Mouse (Mus musculus) 3134 (cell line): ENCODE measurements at regions not wholly inside any gene's neighbourhood (a gene's known extent, or its start where the extent isn't known, plus 50 kb on each side); places are given as distances from the start of the nearest gene placed in this dataset.

Experiments
- DNase-seq: peaks from one replicate; pipeline ENCODE4 v3.0.0-alpha.2; 2011; ENCODE audit warnings: low spot score; ENCODE audit not compliant: insufficient read length; ENCODE audit errors: extremely low read depth

DNA sequence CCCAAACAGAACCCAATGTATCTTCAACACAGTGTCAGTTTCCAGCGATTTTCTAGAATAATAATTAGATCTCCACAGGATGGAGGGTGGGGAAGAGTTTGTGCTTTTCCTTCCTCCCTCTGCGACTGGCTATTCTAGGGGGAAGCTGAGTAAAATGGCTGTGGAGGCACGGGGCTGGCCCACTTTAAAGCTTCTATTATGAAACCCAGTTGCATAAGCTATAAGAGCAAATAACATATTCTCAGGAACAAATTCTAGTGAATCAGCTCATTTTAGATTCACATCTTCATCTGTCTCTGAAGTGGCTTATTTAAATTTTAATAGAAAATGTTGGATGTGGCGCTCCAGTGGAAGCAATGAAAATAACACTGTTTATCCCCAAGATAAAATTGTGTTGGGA lies 102.6 kb upstream of the Cpeb2 start:
- no peak for DNase-seq

DNA sequence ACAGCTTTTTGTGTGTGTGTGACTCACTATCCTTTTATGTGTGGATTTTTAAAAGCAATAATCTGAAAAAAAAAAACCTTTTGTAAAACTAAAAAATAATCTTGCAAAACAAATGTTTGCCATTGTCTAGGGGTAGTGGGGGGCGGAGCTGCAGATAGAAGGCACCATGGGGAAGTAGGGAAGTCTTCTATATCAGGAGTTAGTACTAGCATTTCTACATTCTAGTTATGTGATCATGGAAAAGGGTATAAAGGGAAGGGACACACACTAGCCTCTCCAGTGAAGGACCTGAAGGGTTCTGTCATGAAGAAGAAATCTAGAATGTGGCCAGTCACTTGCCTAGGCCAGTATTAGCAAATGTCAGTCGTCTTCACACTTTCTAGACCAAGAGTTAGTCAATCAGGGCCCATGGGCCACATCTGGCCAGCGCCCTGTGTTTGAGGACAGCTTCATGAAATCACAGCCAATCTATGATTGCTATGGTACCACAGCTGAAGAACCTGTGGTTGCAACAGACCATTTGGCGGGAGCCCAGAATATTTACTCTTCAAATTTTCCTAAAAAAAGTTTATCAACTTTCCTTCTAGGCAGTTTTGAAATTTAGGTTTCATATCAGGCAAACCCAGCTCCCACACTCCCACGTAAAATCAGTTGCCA lies 101.9 kb upstream of the Cpeb2 start:
- no peak for DNase-seq

DNA sequence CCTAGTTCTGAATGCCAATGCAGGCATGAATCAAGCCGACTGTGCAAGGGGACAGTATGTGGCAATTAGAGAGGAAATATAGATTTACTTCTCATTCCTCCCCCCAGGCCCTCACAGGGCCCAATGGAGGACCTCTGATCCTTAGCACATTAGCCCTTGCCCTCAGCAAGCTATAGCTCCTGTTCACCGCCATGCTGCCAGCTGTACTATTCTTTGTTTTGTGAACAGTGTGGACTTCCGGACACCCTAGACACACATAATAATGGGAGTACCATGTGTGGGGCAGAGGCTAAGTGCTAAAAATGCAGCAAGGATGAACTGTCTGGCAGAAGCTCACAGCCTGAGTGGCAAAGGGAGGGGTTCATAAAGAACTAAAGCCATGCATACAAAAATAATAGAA lies 99.3 kb upstream of the Cpeb2 start:
- no peak for DNase-seq

DNA sequence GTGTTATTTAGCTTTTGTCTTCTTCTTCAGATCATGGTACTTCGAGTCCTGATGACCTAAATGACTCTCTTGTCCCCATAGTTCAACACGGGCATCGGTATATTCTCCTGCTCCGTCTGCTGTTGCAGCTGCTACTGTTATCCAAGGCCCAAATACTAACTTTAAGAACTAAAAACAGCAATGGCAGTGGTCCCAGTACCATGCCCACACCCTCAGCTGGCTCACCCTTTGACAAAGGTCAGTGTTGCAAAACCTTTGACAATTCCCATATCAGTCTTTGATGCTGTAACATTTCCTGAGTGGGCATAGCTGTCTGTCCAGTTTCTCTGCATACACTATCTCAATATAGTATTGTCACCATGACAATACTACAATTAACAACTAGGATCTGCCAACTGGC lies 96.8 kb upstream of the Cpeb2 start:
- no peak for DNase-seq

DNA sequence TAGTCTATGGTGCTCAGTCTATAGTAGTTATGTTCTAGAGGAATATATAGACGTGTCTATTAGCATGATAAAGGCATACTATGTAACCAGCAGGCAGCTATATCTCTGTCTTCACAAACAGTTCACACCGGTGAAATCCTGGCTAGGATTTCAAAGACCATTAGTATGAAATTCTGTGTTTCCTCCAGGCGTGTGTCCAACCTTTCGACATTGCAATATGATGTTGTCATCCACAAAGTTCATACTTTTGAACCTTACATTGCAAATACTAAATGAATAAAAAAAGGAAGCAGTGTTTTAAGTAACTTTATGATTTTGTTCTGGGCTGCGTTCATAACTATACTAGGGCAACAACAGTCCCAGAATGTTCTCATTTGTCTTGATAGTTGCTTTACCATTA lies 95.2 kb upstream of the Cpeb2 start:
- no peak for DNase-seq

DNA sequence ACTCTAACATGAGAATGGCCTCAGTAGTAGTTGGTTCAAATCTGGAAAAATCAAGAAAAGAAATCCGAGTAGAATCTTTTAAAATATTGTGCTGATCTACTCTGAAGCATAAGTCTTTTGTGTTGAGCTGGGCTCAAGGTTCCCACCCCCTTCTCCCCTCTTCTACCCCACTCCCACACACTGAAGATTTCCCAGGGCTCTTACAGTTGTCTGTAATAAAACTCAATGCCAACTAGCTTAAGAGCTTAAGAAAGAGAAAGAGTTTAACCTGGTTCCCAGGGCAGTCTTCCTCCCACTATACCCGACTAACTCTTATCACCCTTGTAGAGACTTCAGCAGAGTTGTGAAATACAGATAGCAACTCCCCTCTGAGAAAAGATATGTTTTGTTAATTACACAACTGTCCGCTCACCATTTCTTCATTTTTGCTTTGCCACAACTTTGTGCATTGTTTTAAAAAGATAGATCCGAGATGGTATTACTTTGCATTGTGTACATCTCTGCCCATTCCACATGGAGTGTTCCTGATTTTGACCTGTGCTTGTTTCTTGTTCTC lies 94.0 kb upstream of the Cpeb2 start:
- no peak for DNase-seq

DNA sequence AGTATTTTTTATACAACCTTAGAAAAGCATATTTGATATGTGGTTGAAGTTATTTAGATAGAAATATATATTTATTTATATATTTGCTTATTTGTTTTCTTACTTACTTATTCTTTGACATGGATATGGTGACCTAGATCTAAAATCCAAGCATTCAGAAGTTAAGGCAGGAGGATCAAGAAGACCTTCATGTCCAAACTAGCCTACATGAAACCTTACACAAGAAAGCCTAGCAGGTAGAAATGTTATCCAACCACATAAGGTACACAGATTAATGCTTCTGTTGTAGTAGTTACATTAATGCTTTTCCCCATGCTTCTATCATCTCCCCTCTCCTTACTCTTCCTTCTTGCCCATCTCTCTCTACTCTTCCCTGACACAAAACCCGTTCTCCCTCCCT lies 93.2 kb upstream of the Cpeb2 start:
- no peak for DNase-seq

DNA sequence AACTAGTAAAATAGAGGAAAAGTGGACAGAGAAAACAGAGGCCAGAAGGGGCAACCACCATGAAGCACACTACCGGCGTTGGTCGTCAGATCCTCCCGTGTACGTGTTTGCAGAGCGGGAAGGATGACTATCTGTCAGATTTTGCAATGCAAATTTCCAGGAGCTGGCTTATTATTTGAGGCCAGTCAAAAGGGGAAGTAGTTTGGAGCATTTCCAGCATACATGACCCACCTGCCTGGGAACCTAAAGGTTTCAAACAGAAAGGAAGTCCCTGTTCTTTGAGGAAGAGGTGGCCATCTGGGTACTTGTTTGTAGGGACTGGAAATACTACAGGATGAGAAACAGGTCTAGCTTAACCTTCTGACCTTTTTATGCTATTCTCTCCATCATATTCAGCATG lies 87.0 kb upstream of the Cpeb2 start:
- DNase-seq: no peak

DNA sequence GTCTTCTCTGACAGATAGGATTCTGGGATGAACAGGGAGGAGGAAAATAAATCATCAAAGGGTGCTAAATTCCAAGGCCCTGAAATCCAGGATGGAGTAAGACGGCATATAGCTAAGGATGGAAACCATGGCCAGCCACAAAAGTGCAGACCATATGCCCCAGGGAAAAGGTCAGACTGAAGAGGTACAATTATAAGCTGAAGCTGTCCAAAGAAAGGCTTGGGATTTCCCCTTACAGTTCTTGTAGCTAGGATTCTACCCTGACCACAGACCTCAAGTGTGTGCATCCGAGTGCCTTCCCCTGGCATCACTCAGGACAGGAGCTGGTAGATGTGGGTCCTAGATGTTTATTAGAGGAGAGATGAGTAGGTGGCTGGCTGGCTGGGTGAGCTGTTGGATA lies 86.0 kb upstream of the Cpeb2 start:
- DNase-seq: no peak

DNA sequence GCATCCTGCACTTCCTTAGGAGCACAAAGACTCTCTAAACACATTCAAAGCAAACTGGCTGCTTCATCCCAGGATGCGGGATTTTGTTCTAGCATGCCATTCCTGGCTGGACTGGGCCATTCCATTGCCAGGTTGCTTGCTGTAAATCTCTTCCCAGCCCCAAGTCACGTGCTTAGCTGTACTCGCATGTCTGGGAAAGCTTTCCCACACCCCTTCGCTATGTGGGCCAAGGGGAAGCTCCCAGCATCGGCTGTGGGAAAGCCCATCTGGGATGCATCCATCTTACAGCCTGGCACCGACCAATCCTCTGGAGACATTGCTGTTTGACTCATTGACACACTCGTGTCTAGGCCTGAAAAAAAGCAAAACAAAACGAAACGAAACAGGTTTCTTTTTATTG lies 84.5 kb upstream of the Cpeb2 start:
- DNase-seq: peak; percentile 20

DNA sequence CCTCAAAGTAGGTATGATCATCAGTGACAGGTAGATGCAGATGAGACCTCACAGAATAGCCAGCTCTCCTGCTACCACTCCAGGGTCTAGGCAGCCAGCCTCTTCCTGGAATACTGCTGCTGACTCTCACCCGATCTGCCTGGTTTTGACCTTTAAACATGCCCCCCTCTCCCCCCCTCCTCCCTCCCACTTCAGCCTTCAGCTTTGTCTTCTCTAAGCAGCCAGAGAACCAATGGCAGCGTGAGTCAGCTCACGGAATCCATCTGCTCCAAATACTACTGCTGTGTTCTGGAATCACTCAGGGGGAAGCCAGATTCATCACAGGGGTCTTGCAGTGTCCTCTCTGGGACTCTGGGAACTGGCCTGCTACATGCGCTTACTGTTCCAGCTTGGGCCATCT lies 83.4 kb upstream of the Cpeb2 start:
- DNase-seq: no peak

DNA sequence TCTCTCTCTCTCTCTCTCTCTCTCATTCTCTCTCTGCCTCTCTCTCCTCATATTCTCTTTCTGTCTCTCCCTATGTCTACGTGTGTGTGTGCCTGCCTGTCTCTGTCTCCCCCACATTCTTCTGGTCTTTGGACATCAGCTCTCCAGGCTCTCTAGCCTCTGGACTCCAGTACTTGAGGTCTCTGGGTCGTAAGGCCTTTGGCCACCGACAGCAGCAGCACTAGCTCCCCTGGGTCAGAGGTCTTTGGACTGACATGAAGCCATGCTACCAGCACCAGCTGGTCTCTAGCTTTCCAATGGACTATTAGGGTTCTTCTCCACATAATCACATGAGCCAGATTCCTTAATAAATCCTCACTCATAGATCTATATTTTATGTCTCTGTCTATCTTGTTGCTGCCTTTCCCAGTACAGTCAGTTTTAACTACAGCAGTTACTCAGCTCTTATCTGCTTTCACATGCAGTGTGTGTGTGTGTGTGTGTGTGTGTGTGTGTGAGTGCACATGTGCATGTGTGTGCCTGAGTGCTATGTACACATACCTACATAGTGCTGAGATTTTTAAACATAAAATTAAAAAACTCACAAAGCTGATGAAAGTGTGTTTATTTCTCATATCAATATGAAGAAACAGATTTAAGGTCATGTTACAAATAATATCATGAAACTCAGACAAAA lies 81.7 kb upstream of the Cpeb2 start:
- DNase-seq: no peak

DNA sequence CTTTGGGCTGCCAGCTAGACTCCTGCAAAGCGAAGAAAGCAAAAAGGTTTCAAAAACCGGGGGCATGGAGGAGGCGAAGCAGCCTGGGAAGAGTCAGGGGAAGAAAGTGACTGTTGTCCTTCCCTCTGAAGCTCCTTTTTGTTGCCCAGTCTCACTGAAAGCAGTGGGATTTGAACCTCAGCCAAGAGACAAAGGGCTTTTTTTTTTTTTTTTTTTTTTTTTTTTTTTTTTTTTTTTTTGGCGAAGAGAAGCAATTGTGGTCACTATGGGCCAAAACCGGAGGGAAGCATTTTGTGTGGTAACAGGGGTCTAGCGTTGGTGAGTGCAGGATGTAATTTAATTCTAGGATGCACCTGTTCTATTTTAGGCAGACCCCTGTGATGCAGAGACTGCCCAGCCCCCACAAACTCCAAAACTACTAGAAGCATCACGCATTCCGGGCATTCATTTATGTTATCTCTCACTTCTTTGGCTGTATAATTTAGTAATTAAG lies 80.8 kb upstream of the Cpeb2 start:
- no peak for DNase-seq

DNA sequence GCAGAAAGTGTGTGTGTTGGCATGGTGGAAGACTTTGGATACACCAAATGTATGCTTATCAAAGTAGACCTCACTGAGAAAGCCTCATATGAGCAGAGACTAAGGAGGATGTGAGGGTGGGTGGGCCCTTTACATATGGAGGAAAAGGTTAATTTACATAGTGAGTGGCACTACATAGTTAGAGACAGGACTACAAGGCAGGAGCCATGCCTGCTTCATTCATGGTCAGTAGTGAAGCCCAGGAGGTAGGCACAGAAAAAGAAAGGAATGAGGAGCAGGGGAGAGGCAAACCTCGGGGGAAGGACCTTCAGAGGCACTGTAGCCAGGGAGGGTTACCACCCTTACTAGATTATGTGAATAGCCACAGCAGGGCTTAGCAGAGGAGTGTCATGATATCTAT lies 80.1 kb upstream of the Cpeb2 start:
- no peak for DNase-seq

DNA sequence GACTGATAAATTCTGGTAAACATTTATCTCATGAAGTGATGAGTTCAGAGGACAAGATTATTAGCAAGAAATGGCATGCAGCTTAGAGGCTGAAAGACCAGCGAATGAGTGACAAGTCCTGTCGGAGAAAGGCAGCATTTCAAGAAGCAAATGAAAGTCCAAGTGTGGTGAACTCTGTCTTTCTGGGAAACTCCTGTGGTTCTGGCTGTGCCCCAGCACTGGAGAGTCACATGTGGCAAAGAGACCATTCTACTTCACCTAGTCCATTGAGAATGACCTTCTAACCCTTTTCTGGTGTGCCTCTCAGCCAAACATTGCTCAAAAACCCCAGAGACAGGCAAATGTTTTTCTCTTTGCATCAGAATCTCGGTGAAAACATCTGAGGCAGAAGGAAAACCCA lies 76.2 kb upstream of the Cpeb2 start:
- DNase-seq: no peak

DNA sequence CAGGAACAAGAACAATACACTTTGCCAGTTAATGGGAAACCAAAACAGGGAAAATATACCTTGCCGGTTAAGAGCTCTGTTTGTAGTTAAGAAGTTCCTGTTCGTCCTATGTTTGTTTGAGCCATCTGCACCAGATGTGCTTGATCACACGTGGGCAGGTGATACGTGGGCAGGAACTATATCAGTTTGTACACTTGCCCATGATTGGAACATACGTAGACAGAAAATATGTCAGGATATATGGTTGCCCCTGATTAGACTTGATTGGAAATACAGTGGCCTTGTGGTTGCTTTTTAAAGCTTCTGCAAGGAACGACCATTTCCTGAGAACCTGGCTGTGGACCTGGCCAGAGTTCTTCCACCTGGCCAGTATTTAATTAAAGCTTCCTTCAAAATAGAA lies 72.8 kb upstream of the Cpeb2 start:
- DNase-seq: no peak

DNA sequence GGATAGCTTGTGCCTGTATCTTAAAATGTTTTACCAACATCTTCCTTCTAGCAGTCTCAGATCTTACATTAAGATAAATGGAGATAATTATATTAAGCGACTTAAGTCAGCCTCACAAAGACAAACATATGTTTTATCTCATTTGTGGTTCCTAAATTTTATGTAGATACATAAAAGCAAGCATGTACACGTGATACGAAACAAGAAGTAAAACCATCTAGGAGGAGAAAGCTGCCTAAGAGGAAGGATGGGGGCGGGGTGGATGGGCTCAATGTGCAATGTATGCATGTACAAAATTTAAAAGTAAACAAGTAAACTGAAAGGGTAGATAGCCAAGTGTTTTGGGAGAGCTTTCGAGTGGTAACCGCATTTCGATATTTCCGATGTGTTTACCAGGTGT lies 51.5 kb upstream of the Cpeb2 start:
- DNase-seq: no peak
